Mouse (Mus musculus): ENCODE results near the gene Adal. TPM values are rescaled to one million over a fixed set of nuclear protein-coding genes. Genes with fewer than 3 reads are reported as not detected.

Adal gene
- polyA plus RNA-seq, 1 experiment from 2014 or later, result 33.2 TPM

GRCm38 (mm10) chr2:121195466-121195865, 55.2 kb downstream of the Adal start:
- Histone ChIP-seq H3K36me3 (ENCODE audit: control insufficient read depth, insufficient read depth, low read length) (peaks cover 20% of the 10 kb centered on the region), H3K9ac (ENCODE audit: low read length) (no peak overlapping the region), H3K4me2 (ENCODE audit: low read depth, low read length, severe bottlenecking) (no peak overlapping the region), H3K27me3 (ENCODE audit: control insufficient read depth, insufficient read depth, low read length) (no peaks in the 10 kb centered on the region), H3K4me3 (ENCODE audit: low read depth, low read length) (no peak overlapping the region), H3K9me3 (ENCODE audit: control insufficient read depth, low read length) (no peaks in the 10 kb centered on the region), H3K27ac (ENCODE audit: low read depth, low read length) (no peak overlapping the region), H3K4me1 (replicated peaks; ENCODE audit: control insufficient read depth, insufficient read depth, low read length) (no peaks in the 10 kb centered on the region; the same call in 1 of the 2 replicates)
- ATAC-seq (replicated peaks; ENCODE audit: low FRiP score) (no peak), DNase-seq (ENCODE audit: low spot score) (no peak)
- 95% methylated on average over 9 of the region's 9 CpGs for whole genome bisulfite sequencing

GRCm38 (mm10) chr2:121204276-121204675, 64.0 kb downstream of the Adal start:
- Histone ChIP-seq H3K4me3 (ENCODE audit: low read depth, low read length) (no peak overlapping the region), H3K27ac (ENCODE audit: low read depth, low read length) (no peak overlapping the region), H3K27me3 (ENCODE audit: control insufficient read depth, insufficient read depth, low read length) (no peaks in the 10 kb centered on the region), H3K36me3 (ENCODE audit: control insufficient read depth, insufficient read depth, low read length) (peaks cover 17% of the 10 kb centered on the region), H3K9ac (ENCODE audit: low read length) (no peak overlapping the region), H3K9me3 (ENCODE audit: control insufficient read depth, low read length) (no peaks in the 10 kb centered on the region), H3K4me1 (replicated peaks; ENCODE audit: control insufficient read depth, insufficient read depth, low read length) (no peaks in the 10 kb centered on the region; the same call in 1 of the 2 replicates), H3K4me2 (ENCODE audit: low read depth, low read length, severe bottlenecking) (no peak overlapping the region)
- DNase-seq (ENCODE audit: low spot score), result peak; percentile 41
- WGBS, result 95% methylated on average over 17 of the region's 17 CpGs
- ATAC-seq (replicated peaks; ENCODE audit: low FRiP score), result no peak

Other genes with a start within 250 kb of the Adal start
- 25.1 TPM in 2 replicates for gene Ubr1, start 169.7 kb upstream of the Adal start, polyA plus RNA-seq (2014; fragmentation: Nextera tagmentation; extraction: Ambion mirVana)
- 3.4 and 4.9 TPM in 2 replicates for gene Tmem62, start 163.4 kb upstream of the Adal start, polyA plus RNA-seq (2014; fragmentation: Nextera tagmentation; extraction: Ambion mirVana)
- 37.0 and 43.3 TPM in 2 replicates for gene Ccndbp1, start 132.0 kb upstream of the Adal start, polyA plus RNA-seq (2014; fragmentation: Nextera tagmentation; extraction: Ambion mirVana)
- 7.6 and 8.4 TPM in 2 replicates for gene Epb42, start 103.4 kb upstream of the Adal start, polyA plus RNA-seq (2014; fragmentation: Nextera tagmentation; extraction: Ambion mirVana)
- not detected in 2 replicates for gene Tgm5, start 54.6 kb upstream of the Adal start, polyA plus RNA-seq (2014; fragmentation: Nextera tagmentation; extraction: Ambion mirVana)
- not detected in 2 replicates for gene Tgm7, start 30.6 kb upstream of the Adal start, polyA plus RNA-seq (2014; fragmentation: Nextera tagmentation; extraction: Ambion mirVana)
- 20.2 and 23.3 TPM in 2 replicates for gene Lcmt2, start 225 bp downstream of the Adal start, polyA plus RNA-seq (2014; fragmentation: Nextera tagmentation; extraction: Ambion mirVana)
- gene Tubgcp4, start 30.2 kb downstream of the Adal start, polyA plus RNA-seq (2014; fragmentation: Nextera tagmentation; extraction: Ambion mirVana), result 84.5 and 84.8 TPM in 2 replicates
- gene Zscan29, start 30.7 kb downstream of the Adal start, polyA plus RNA-seq (2014; fragmentation: Nextera tagmentation; extraction: Ambion mirVana), result 15.4 and 15.6 TPM in 2 replicates
- 152 and 169 TPM in 2 replicates for gene Trp53bp1, start 131.0 kb downstream of the Adal start, polyA plus RNA-seq (2014; fragmentation: Nextera tagmentation; extraction: Ambion mirVana)
- gene Map1a, start 149.2 kb downstream of the Adal start, polyA plus RNA-seq (2014; fragmentation: Nextera tagmentation; extraction: Ambion mirVana), result 16.2 and 18.1 TPM in 2 replicates
- 10.7 and 11.7 TPM in 2 replicates for gene Ppip5k1, start 215.0 kb downstream of the Adal start, polyA plus RNA-seq (2014; fragmentation: Nextera tagmentation; extraction: Ambion mirVana)
- gene Ckmt1, start 217.3 kb downstream of the Adal start, polyA plus RNA-seq (2014; fragmentation: Nextera tagmentation; extraction: Ambion mirVana), result 3.0 and 3.6 TPM in 2 replicates
- gene Strc, start 246.7 kb downstream of the Adal start, polyA plus RNA-seq (2014; fragmentation: Nextera tagmentation; extraction: Ambion mirVana), result not detected in 2 replicates

Measured in forebrain, embryonic 11.5 days (tissue).